Comparison of ENCODE assay signal across 11 mouse cellular contexts in the genomic region with DNA sequence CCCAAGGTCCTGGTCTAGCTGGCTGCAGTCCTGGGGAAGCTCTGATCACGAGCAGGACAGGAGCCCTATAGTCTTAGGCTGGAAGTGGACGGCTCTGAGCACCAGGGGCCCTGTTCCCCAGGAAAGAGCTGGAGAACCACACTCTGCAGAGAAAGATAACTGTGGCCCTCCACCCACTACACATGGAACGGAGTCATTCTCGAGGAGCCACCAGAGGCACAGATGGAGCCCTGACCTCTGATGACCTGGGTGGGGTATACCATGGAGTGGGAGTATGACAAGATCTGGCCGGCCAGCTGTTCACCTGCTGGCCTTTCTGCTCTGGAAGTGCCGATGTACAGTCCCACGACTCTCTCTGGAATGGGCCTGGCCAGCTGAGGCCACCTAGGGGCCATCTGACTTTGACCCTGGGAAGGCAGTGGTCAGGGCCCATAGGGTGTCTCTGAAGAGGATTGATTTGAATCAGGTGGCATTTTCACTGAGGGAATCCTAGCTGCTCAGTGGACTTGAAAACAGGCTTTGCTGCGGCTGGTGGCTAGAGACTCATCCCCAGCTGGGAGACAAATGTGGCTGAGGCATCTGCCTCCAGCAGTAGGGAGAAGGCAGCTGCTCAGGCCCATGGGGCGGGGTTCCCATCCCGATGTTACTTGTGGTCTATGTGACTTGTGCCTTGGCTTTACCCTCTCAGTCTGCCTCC. TPM values are rescaled to one million over a fixed set of nuclear protein-coding genes. Genes with fewer than 3 reads are reported as not detected.
DNase-seq lines count a peak whose midpoint lies in the region; ATAC-seq lines count a peak whose summit lies in the region.
"Had no signal": no experiment of that assay in that cellular context is flagged by ENCODE, and none has a peak within 500 bp of the region (broad histone marks: within the 10 kb centered on the region; RNA-seq: fewer than 3 reads in every experiment).

No protein-coding gene starts in this region.

- no peak for DNase-seq in forebrain, embryonic 10.5 days (ENCODE audit: extremely low spot score, low spot score)
- DNase-seq in forebrain, embryonic 11.5 days (ENCODE audit: low spot score), result no peak
- peak; percentile 18 for DNase-seq in kidney, postnatal 10 days
- DNase-seq in kidney, adult 18-20 months, result no peak
- DNase-seq: forebrain, postnatal 0 days had no signal

- no peaks in the 10 kb centered on the region for H3K9me3 ChIP-seq in forebrain, embryonic 10.5 days
- no peaks in the 10 kb centered on the region for H3K9me3 ChIP-seq in forebrain, embryonic 11.5 days (ENCODE audit: control insufficient read depth, low read length)
- H3K9me3 ChIP-seq: limb, embryonic 12.5 days had no signal

- H3K4me1 ChIP-seq in forebrain, embryonic 10.5 days, result peaks cover 15% of the 10 kb centered on the region
- no peaks in the 10 kb centered on the region for H3K4me1 ChIP-seq in forebrain, embryonic 11.5 days (replicated peaks; ENCODE audit: control insufficient read depth, insufficient read depth, low read length)
- H3K4me1 ChIP-seq: limb, embryonic 12.5 days had no signal

- no peaks in the 10 kb centered on the region for H3K36me3 ChIP-seq in forebrain, embryonic 10.5 days (replicated peaks)
- no peaks in the 10 kb centered on the region for H3K36me3 ChIP-seq in forebrain, embryonic 11.5 days (ENCODE audit: control insufficient read depth, insufficient read depth, low read length)
- H3K36me3 ChIP-seq: limb, embryonic 12.5 days had no signal

- no peak overlapping the region for H3K9ac ChIP-seq in forebrain, embryonic 11.5 days (ENCODE audit: low read length)
- H3K9ac ChIP-seq: forebrain, postnatal 0 days; limb, embryonic 12.5 days had no signal

- peak overlapping the region; percentile 53; the same call in 1 of the 2 replicates for H3K27ac ChIP-seq in forebrain, embryonic 10.5 days
- no peak overlapping the region for H3K27ac ChIP-seq in forebrain, embryonic 11.5 days (ENCODE audit: low read depth, low read length)
- H3K27ac ChIP-seq: limb, embryonic 12.5 days had no signal

- H3K4me2 ChIP-seq in forebrain, embryonic 11.5 days (ENCODE audit: low read depth, low read length, severe bottlenecking), result no peak overlapping the region
- H3K4me2 ChIP-seq: limb, embryonic 12.5 days had no signal

- no peaks in the 10 kb centered on the region for H3K27me3 ChIP-seq in forebrain, embryonic 10.5 days (ENCODE audit: poor library complexity, severe bottlenecking)
- no peaks in the 10 kb centered on the region for H3K27me3 ChIP-seq in forebrain, embryonic 11.5 days (ENCODE audit: control insufficient read depth, insufficient read depth, low read length)
- H3K27me3 ChIP-seq: limb, embryonic 12.5 days had no signal

- 79% methylated on average over 10 of the region's 10 CpGs for WGBS in forebrain, embryonic 10.5 days
- 78% methylated on average over 10 of the region's 10 CpGs for WGBS in forebrain, embryonic 11.5 days

- H3K4me3 ChIP-seq in forebrain, embryonic 10.5 days, result no peak overlapping the region
- H3K4me3 ChIP-seq in forebrain, embryonic 11.5 days (ENCODE audit: low read depth, low read length), result no peak overlapping the region
- H3K4me3 ChIP-seq: limb, embryonic 12.5 days; megakaryocyte, embryonic 14.5 days had no signal

- no peak for ATAC-seq in forebrain, embryonic 11.5 days (replicated peaks; ENCODE audit: low FRiP score)
- ATAC-seq in erythroblast, adult 5-6 weeks (replicated peaks; ENCODE audit: low FRiP score, poor library complexity, severe bottlenecking), result peak; percentile 86
- peak; percentile 20; the same call in 1 of the 2 replicates for ATAC-seq in megakaryocyte progenitor cell, adult 5-6 weeks (replicated peaks; ENCODE audit: poor library complexity)
- no peak for ATAC-seq in activated CD4-positive, CD25-positive, alpha-beta regulatory T cell, adult 4 months
- ATAC-seq in frontal cortex, adult (ENCODE audit: low TSS enrichment), result no peak

RNA-seq across cellular contexts. Expression of a gene that starts 37.2 kb away (rescaled TPM):
- not detected in 2 replicates for polyA plus RNA-seq in forebrain, embryonic 10.5 days (2016; fragmentation: Nextera tagmentation; extraction: Ambion mirVana)
- polyA plus RNA-seq in forebrain, embryonic 11.5 days (2014; fragmentation: Nextera tagmentation; extraction: Ambion mirVana), result not detected in 2 replicates
- total RNA-seq in erythroblast, adult 5-6 weeks (2015; ENCODE audit: low replicate concordance), result not detected in 2 replicates
- 0.28 TPM in 1 of 2 replicates, not detected in the other for total RNA-seq in erythroblast, adult 5-6 weeks (2017; ENCODE audit: low replicate concordance)
- not detected in 2 replicates for total RNA-seq in megakaryocyte progenitor cell, adult 5-6 weeks (2015)
- total RNA-seq in megakaryocyte progenitor cell, adult 5-6 weeks (2017), result not detected in 2 replicates
- polyA plus RNA-seq in activated CD4-positive, CD25-positive, alpha-beta regulatory T cell, adult 4 months (2017; shearing (Covaris generic)), result under 1 TPM in 1 of 2 experiments, not detected in 1; 0.37 TPM
- polyA plus RNA-seq: limb, embryonic 12.5 days had no signal

Comparison
In these comparisons a context has a peak if more than half of its experiments do, and no peak if none do; other contexts are left out.
1. ATAC-seq: peak in erythroblast, adult 5-6 weeks (single experiment) and megakaryocyte progenitor cell, adult 5-6 weeks (single experiment); none in forebrain, embryonic 11.5 days (single experiment), activated CD4-positive, CD25-positive, alpha-beta regulatory T cell, adult 4 months (single experiment) and frontal cortex, adult (single experiment).